14 mouse cellular contexts compared by ENCODE assay signal in genomic region chr1:52687636-52688035, GRCm38 (mm10).
"Had no signal": no experiment of that assay in that cellular context is flagged by ENCODE, and none has a peak within 500 bp of the region (broad histone marks: within the 10 kb centered on the region; RNA-seq: fewer than 3 reads in every experiment).

No protein-coding gene starts in this region.

- H3K36me3 ChIP-seq: hindbrain, embryonic 15.5 days; kidney, embryonic 15.5 days; limb, embryonic 15.5 days; liver, embryonic 12.5 days; midbrain, embryonic 12.5 days; neural tube, embryonic 15.5 days had no signal

- H3K4me3 ChIP-seq: hindbrain, embryonic 15.5 days; kidney, embryonic 15.5 days; limb, embryonic 15.5 days; liver, embryonic 12.5 days; midbrain, embryonic 12.5 days; neural tube, embryonic 15.5 days had no signal

- H3K27me3 ChIP-seq: hindbrain, embryonic 15.5 days; kidney, embryonic 15.5 days; limb, embryonic 15.5 days; liver, embryonic 12.5 days; midbrain, embryonic 12.5 days; neural tube, embryonic 15.5 days had no signal

- H3K27ac ChIP-seq: hindbrain, embryonic 15.5 days; kidney, embryonic 15.5 days; limb, embryonic 15.5 days; liver, embryonic 12.5 days; midbrain, embryonic 12.5 days; neural tube, embryonic 15.5 days had no signal

- DNase-seq: kidney, adult 2 months; kidney, postnatal 14 days; layer of hippocampus, adult 9-11 months; layer of hippocampus, postnatal 36 days; right cerebral cortex, adult 18-20 months; right cerebral cortex, postnatal 25 days; thymus, adult 2 months; thymus, postnatal 25 days had no signal

- H3K4me2 ChIP-seq: hindbrain, embryonic 15.5 days; kidney, embryonic 15.5 days; limb, embryonic 15.5 days; liver, embryonic 12.5 days; midbrain, embryonic 12.5 days; neural tube, embryonic 15.5 days had no signal

- H3K9ac ChIP-seq: hindbrain, embryonic 15.5 days; kidney, embryonic 15.5 days; limb, embryonic 15.5 days; liver, embryonic 12.5 days; midbrain, embryonic 12.5 days; neural tube, embryonic 15.5 days had no signal

- ATAC-seq: liver, embryonic 12.5 days had no signal

- H3K9me3 ChIP-seq: hindbrain, embryonic 15.5 days; kidney, embryonic 15.5 days; limb, embryonic 15.5 days; liver, embryonic 12.5 days; midbrain, embryonic 12.5 days; neural tube, embryonic 15.5 days had no signal

- H3K4me1 ChIP-seq: hindbrain, embryonic 15.5 days; kidney, embryonic 15.5 days; limb, embryonic 15.5 days; liver, embryonic 12.5 days; neural tube, embryonic 15.5 days had no signal
